Comparison of ENCODE assay signal across 7 mouse cellular contexts in genomic region chr19:58903079-58903898, GRCm38 (mm10). TPM values are rescaled to one million over a fixed set of nuclear protein-coding genes. Genes with fewer than 3 reads are reported as not detected.
DNase-seq lines count a peak whose midpoint lies in the region; ATAC-seq and TF ChIP-seq lines count a peak whose summit lies in the region.

No protein-coding gene starts in this region.

- DNase-seq in lung, postnatal 0 days (ENCODE audit: low spot score) = no peak
- no peak for DNase-seq in lung, postnatal 10 days
- DNase-seq in thymus, postnatal 0 days (ENCODE audit: low spot score) = no peak

- TF ChIP-seq EP300 in lung, postnatal 0 days (IDR thresholded peaks at IDR 0.05) = no peak

- H3K9me3 ChIP-seq in lung, postnatal 0 days (ENCODE audit: low read length) = no peaks in the 10 kb centered on the region
- no peaks in the 10 kb centered on the region for H3K9me3 ChIP-seq in heart, embryonic 15.5 days (replicated peaks)
- H3K9me3 ChIP-seq in limb, embryonic 15.5 days = no peaks in the 10 kb centered on the region
- no peaks in the 10 kb centered on the region for H3K9me3 ChIP-seq in stomach, embryonic 16.5 days (replicated peaks; ENCODE audit: control insufficient read depth, low read length)

- no peak overlapping the region for H3K9ac ChIP-seq in lung, postnatal 0 days (replicated peaks; ENCODE audit: low read depth)
- peak overlapping the region; percentile 30; the same call in 1 of the 2 replicates for H3K9ac ChIP-seq in heart, embryonic 15.5 days
- no peak overlapping the region for H3K9ac ChIP-seq in limb, embryonic 15.5 days
- peak overlapping the region; percentile 43; the same call in 1 of the 2 replicates for H3K9ac ChIP-seq in stomach, embryonic 16.5 days (ENCODE audit: low read length)

- H3K27ac ChIP-seq in lung, postnatal 0 days (ENCODE audit: low read length) = no peak overlapping the region
- H3K27ac ChIP-seq in heart, embryonic 15.5 days = peak overlapping the region; percentile 57
- H3K27ac ChIP-seq in limb, embryonic 15.5 days = no peak overlapping the region
- H3K27ac ChIP-seq in stomach, embryonic 16.5 days (ENCODE audit: low read length) = no peak overlapping the region; the same call in 1 of the 2 replicates

- no peaks in the 10 kb centered on the region for H3K36me3 ChIP-seq in lung, postnatal 0 days (ENCODE audit: insufficient read depth, low read length)
- no peaks in the 10 kb centered on the region for H3K36me3 ChIP-seq in heart, embryonic 15.5 days
- H3K36me3 ChIP-seq in limb, embryonic 15.5 days = no peaks in the 10 kb centered on the region
- no peaks in the 10 kb centered on the region for H3K36me3 ChIP-seq in stomach, embryonic 16.5 days (ENCODE audit: control insufficient read depth, insufficient read depth, low read length)

- WGBS in lung, postnatal 0 days = 58% methylated on average over 7 of the region's 7 CpGs
- 53% methylated on average over 7 of the region's 7 CpGs for WGBS in heart, embryonic 15.5 days
- 59% methylated on average over 7 of the region's 7 CpGs for WGBS in limb, embryonic 15.5 days
- WGBS in stomach, embryonic 16.5 days = 62% methylated on average over 7 of the region's 7 CpGs

- peaks cover 2% of the 10 kb centered on the region; the same call in 1 of the 2 replicates for H3K4me1 ChIP-seq in lung, postnatal 0 days (ENCODE audit: insufficient read depth, low read depth, low read length)
- H3K4me1 ChIP-seq in heart, embryonic 15.5 days (replicated peaks) = peaks cover 5% of the 10 kb centered on the region; the same call in 1 of the 2 replicates
- H3K4me1 ChIP-seq in limb, embryonic 15.5 days = no peaks in the 10 kb centered on the region
- H3K4me1 ChIP-seq in stomach, embryonic 16.5 days (ENCODE audit: control insufficient read depth, insufficient read depth, low read length) = 0 out of 2 replicates have a peak, but pooled peaks cover 2% of the 10 kb centered on the region

- peak overlapping the region; percentile 40; the same call in 1 of the 2 replicates for H3K4me2 ChIP-seq in lung, postnatal 0 days (replicated peaks; ENCODE audit: low read depth, low read length)
- peak overlapping the region; percentile 60 for H3K4me2 ChIP-seq in heart, embryonic 15.5 days
- peak overlapping the region; percentile 43 for H3K4me2 ChIP-seq in limb, embryonic 15.5 days
- H3K4me2 ChIP-seq in stomach, embryonic 16.5 days (ENCODE audit: low read depth, low read length) = peak overlapping the region; percentile 54

- H3K27me3 ChIP-seq in lung, postnatal 0 days (replicated peaks; ENCODE audit: insufficient read depth, low read length) = no peaks in the 10 kb centered on the region
- no peaks in the 10 kb centered on the region for H3K27me3 ChIP-seq in heart, embryonic 15.5 days
- H3K27me3 ChIP-seq in limb, embryonic 15.5 days = peaks cover 9% of the 10 kb centered on the region; the same call in 1 of the 2 replicates
- no peaks in the 10 kb centered on the region for H3K27me3 ChIP-seq in stomach, embryonic 16.5 days (ENCODE audit: control insufficient read depth, insufficient read depth, low read length)

- peak; percentile 14 for ATAC-seq in lung, postnatal 0 days
- ATAC-seq in heart, embryonic 15.5 days (replicated peaks; ENCODE audit: insufficient number of reproducible peaks, insufficient read depth, low FRiP score, low read depth) = no peak; the same call in 1 of the 2 replicates
- no peak for ATAC-seq in limb, embryonic 15.5 days (ENCODE audit: insufficient number of reproducible peaks, low FRiP score, low TSS enrichment, low read depth)
- 0 out of 2 replicates have a peak, but pooled peaks have one; percentile 17 for ATAC-seq in stomach, embryonic 16.5 days (ENCODE audit: insufficient read depth, low FRiP score)
- ATAC-seq in erythroblast, adult 5-6 weeks (replicated peaks; ENCODE audit: low FRiP score, poor library complexity, severe bottlenecking) = no peak

- H3K4me3 ChIP-seq in lung, postnatal 0 days (ENCODE audit: low read depth, low read length) = no peak overlapping the region
- H3K4me3 ChIP-seq in heart, embryonic 15.5 days = peak overlapping the region; percentile 42; the same call in 1 of the 2 replicates
- peak overlapping the region; percentile 32 for H3K4me3 ChIP-seq in limb, embryonic 15.5 days
- peak overlapping the region; percentile 40 for H3K4me3 ChIP-seq in stomach, embryonic 16.5 days (replicated peaks; ENCODE audit: low read length)

- TF ChIP-seq CTCF in lung, postnatal 0 days (IDR thresholded peaks at IDR 0.05) = no peak

RNA-seq across cellular contexts. Expression of gene Eno4, which starts 39.9 kb away (rescaled TPM):
- 2.7 and 3.5 TPM in 2 replicates for polyA plus RNA-seq in lung, postnatal 0 days (2015; fragmentation: Nextera tagmentation; extraction: Ambion mirVana)
- polyA plus RNA-seq in heart, embryonic 15.5 days (2015; fragmentation: Nextera tagmentation; extraction: Ambion mirVana) = 0.19 and 0.25 TPM in 2 replicates
- polyA plus RNA-seq in limb, embryonic 15.5 days (2015; fragmentation: Nextera tagmentation; extraction: Ambion mirVana) = 0.16 and 0.32 TPM in 2 replicates
- polyA plus RNA-seq in stomach, embryonic 16.5 days (2015; fragmentation: Nextera tagmentation; extraction: Ambion mirVana) = 0.21 and 0.51 TPM in 2 replicates
- polyA plus RNA-seq in thymus, postnatal 0 days (2015; fragmentation: Nextera tagmentation; extraction: Ambion mirVana) = 0.12 and 0.24 TPM in 2 replicates
- not detected in 2 replicates for total RNA-seq in erythroblast, adult 5-6 weeks (2015; ENCODE audit: low replicate concordance)
- not detected in 2 replicates for total RNA-seq in erythroblast, adult 5-6 weeks (2017; ENCODE audit: low replicate concordance)

RNA-seq across cellular contexts. Expression of gene Hspa12a, which starts 40.2 kb away (rescaled TPM):
- 3.3 and 3.9 TPM in 2 replicates for polyA plus RNA-seq in lung, postnatal 0 days (2015; fragmentation: Nextera tagmentation; extraction: Ambion mirVana)
- 12.4 and 12.5 TPM in 2 replicates for polyA plus RNA-seq in heart, embryonic 15.5 days (2015; fragmentation: Nextera tagmentation; extraction: Ambion mirVana)
- polyA plus RNA-seq in limb, embryonic 15.5 days (2015; fragmentation: Nextera tagmentation; extraction: Ambion mirVana) = 3.4 and 3.5 TPM in 2 replicates
- 5.4 and 6.0 TPM in 2 replicates for polyA plus RNA-seq in stomach, embryonic 16.5 days (2015; fragmentation: Nextera tagmentation; extraction: Ambion mirVana)
- polyA plus RNA-seq in thymus, postnatal 0 days (2015; fragmentation: Nextera tagmentation; extraction: Ambion mirVana) = 0.72 and 0.99 TPM in 2 replicates
- not detected in 2 replicates for total RNA-seq in erythroblast, adult 5-6 weeks (2015; ENCODE audit: low replicate concordance)
- total RNA-seq in erythroblast, adult 5-6 weeks (2017; ENCODE audit: low replicate concordance) = not detected in 2 replicates

Comparison
In these comparisons a context has a peak if more than half of its experiments do, and no peak if none do; other contexts are left out.
1. ATAC-seq: peak in lung, postnatal 0 days (single experiment) and stomach, embryonic 16.5 days (single experiment); none in heart, embryonic 15.5 days (single experiment), limb, embryonic 15.5 days (single experiment) and erythroblast, adult 5-6 weeks (single experiment).
2. H3K9ac ChIP-seq: peak in heart, embryonic 15.5 days (single experiment) and stomach, embryonic 16.5 days (single experiment); none in lung, postnatal 0 days (single experiment) and limb, embryonic 15.5 days (single experiment).
3. Peak in every context shown above with its lines, with median percentiles within 50 percentile points of each other: H3K4me2 ChIP-seq.